Mouse (Mus musculus) small intestine, adult 2 months (tissue): ENCODE data around the gene Proz. TPM values are rescaled to one million over a fixed set of nuclear protein-coding genes. Genes with fewer than 3 reads are reported as not detected.
A peak's percentile ranks its signal among the peaks of the same experiment; 100 is the strongest.

ENCODE experiments used
- H3K27ac ChIP-seq: fragments of 200-500 bp; 2 replicates; pipeline ENCODE4 v1.5.1; 2012; ENCODE audit warnings: low read depth, low read length, control low read depth, inconsistent platforms; ENCODE audit not compliant: insufficient read depth
- H3K27me3 ChIP-seq: fragments of 200-500 bp; 2 replicates; pipeline ENCODE4 v1.6.1; 2012; ENCODE audit warnings: mild to moderate bottlenecking, moderate library complexity, low read length, inconsistent platforms; ENCODE audit not compliant: control insufficient read depth, insufficient read depth
- H3K36me3 ChIP-seq: fragments of 200-500 bp; 2 replicates; pipeline ENCODE4 v1.6.1; 2012; ENCODE audit warnings: mild to moderate bottlenecking, low read length, control low read depth, inconsistent platforms; ENCODE audit not compliant: control insufficient read depth, insufficient read depth
- H3K4me1 ChIP-seq: fragments of 200-500 bp; 2 replicates; pipeline ENCODE4 v1.6.1; 2012; ENCODE audit warnings: low read length, inconsistent platforms, mixed read lengths; ENCODE audit not compliant: control insufficient read depth, insufficient read depth, insufficient read length
- H3K4me3 ChIP-seq: fragments of 200-500 bp; 2 replicates; pipeline ENCODE4 v1.5.1; 2012; ENCODE audit warnings: low read depth, mild to moderate bottlenecking, control low read depth, inconsistent platforms, low read length, moderate library complexity
- CTCF ChIP-seq: fragments of 200-500 bp; IDR thresholded peaks from 2 replicates; pipeline ENCODE4 v1.5.1; 2012; ENCODE audit warnings: low read depth, mild to moderate bottlenecking, control low read depth, inconsistent platforms, low read length, moderate library complexity, mixed read lengths; ENCODE audit not compliant: insufficient replicate concordance, insufficient read length; ENCODE audit errors: extremely low read depth
- POLR2A ChIP-seq: fragments of 200-500 bp; IDR thresholded peaks from 2 replicates; pipeline ENCODE4 v1.6.1; 2012; ENCODE audit warnings: low read depth, mild to moderate bottlenecking, control low read depth, inconsistent platforms, low read length, moderate library complexity
- WGBS: fragments of 180-500 bp; shearing (Covaris S2); methylation state at CpG from one replicate; pipeline ENCODE4 v1.1.7; 2018; 5-methylcytosine and 5-hydroxymethylcytosine counted together
- polyA plus RNA-seq: library from polyadenylated mRNA; depleted of rRNA; stranded (reverse); fragments of >200 nt; gene quantifications from 2 replicates; pipeline ENCODE4 v1.2.3, GENCODE M21; 2012; rRNA removed

The Proz gene
- 28.0 and 33.2 TPM in 2 replicates for polyA plus RNA-seq

- 27% methylated on average over 17 of the region's 17 CpGs for WGBS
- Histone ChIP-seq H3K4me1 (peaks cover 20% of the 10 kb centered on the region; the same call in 1 of the 2 replicates), H3K36me3 (no peaks in the 10 kb centered on the region), H3K27ac (peak within 1 kb of the TSS; percentile 97), H3K4me3 (peak within 1 kb of the TSS; percentile 54), H3K27me3 (no peaks in the 10 kb centered on the region)
- no peak for TF ChIP-seq POLR2A
- no peak for TF ChIP-seq CTCF
Measured at GRCm38 (mm10) chr8:13060441-13061150, at the start of gene Proz. Proz (plus strand) TSS chr8:13060914.

- Histone ChIP-seq H3K27ac (no peak overlapping the region), H3K36me3 (no peaks in the 10 kb centered on the region), H3K27me3 (no peaks in the 10 kb centered on the region), H3K4me3 (no peak overlapping the region), H3K4me1 (no peaks in the 10 kb centered on the region)
- no peak for TF ChIP-seq CTCF
- TF ChIP-seq POLR2A: no peak
- 31% methylated on average over 4 of the region's 4 CpGs for WGBS
Measured at GRCm38 (mm10) chr8:13019560-13019959, 41.2 kb upstream of the Proz start.

- Histone ChIP-seq H3K4me1 (no peaks in the 10 kb centered on the region), H3K27me3 (no peaks in the 10 kb centered on the region), H3K36me3 (no peaks in the 10 kb centered on the region), H3K4me3 (no peak overlapping the region), H3K27ac (no peak overlapping the region)
- TF ChIP-seq CTCF (no peak), POLR2A (no peak)
- WGBS: 93% methylated on average over 8 of the region's 8 CpGs
Measured at GRCm38 (mm10) chr8:13021830-13022229, 38.9 kb upstream of the Proz start.

GRCm38 (mm10) chr8:13025487-13026224 is 35.1 kb upstream of the Proz start, which contains the start of gene F7:
F7 (plus strand) TSS chr8:13026034.
- WGBS: 48% methylated on average over 10 of the region's 10 CpGs

GRCm38 (mm10) chr8:13027615-13028014 is 33.1 kb upstream of the Proz start:
- Histone ChIP-seq H3K4me1 (no peaks in the 10 kb centered on the region), H3K36me3 (no peaks in the 10 kb centered on the region), H3K27me3 (no peaks in the 10 kb centered on the region), H3K27ac (no peak overlapping the region), H3K4me3 (no peak overlapping the region)
- TF ChIP-seq CTCF (no peak), POLR2A (no peak)
- WGBS: 74% methylated on average over 5 of the region's 5 CpGs

More at GRCm38 (mm10) chr8:13025487-13026224, 35.1 kb upstream of the Proz start, which contains the start of gene F7:
- H3K4me3 ChIP-seq: no peak within 1 kb of the TSS
- no peaks in the 10 kb centered on the region for H3K27me3 ChIP-seq
- H3K4me1 ChIP-seq: no peaks in the 10 kb centered on the region
- TF ChIP-seq CTCF (no peak), POLR2A (no peak)
- H3K36me3 ChIP-seq: no peaks in the 10 kb centered on the region
- no peak within 1 kb of the TSS for H3K27ac ChIP-seq

GRCm38 (mm10) chr8:13028482-13028881 is 32.2 kb upstream of the Proz start:
- no peak for TF ChIP-seq CTCF
- no peak for TF ChIP-seq POLR2A
- WGBS: 35% methylated on average over 5 of the region's 5 CpGs
- Histone ChIP-seq H3K27me3 (no peaks in the 10 kb centered on the region), H3K4me3 (no peak overlapping the region), H3K27ac (no peak overlapping the region), H3K4me1 (no peaks in the 10 kb centered on the region), H3K36me3 (no peaks in the 10 kb centered on the region)

- Histone ChIP-seq H3K27ac (no peak overlapping the region), H3K4me3 (no peak overlapping the region), H3K36me3 (no peaks in the 10 kb centered on the region), H3K4me1 (no peaks in the 10 kb centered on the region), H3K27me3 (no peaks in the 10 kb centered on the region)
- TF ChIP-seq CTCF (no peak), POLR2A (no peak)
- 82% methylated on average over 10 of the region's 10 CpGs for WGBS
Measured at GRCm38 (mm10) chr8:13036346-13036812, 24.3 kb upstream of the Proz start.
